Mouse (Mus musculus) spleen, adult 2 months (tissue): ENCODE results near the gene Spaca3.

Source experiments
- CTCF ChIP-seq: fragments of 200-500 bp; IDR thresholded peaks from 2 replicates; pipeline ENCODE4 v1.5.1; 2011; ENCODE audit warnings: mild to moderate bottlenecking, inconsistent platforms; ENCODE audit not compliant: insufficient read depth, insufficient read length, insufficient replicate concordance; ENCODE audit errors: extremely low read depth
- POLR2A ChIP-seq: fragments of 200-500 bp; IDR thresholded peaks from 2 replicates; pipeline ENCODE4 v1.6.1; 2011; ENCODE audit warnings: low read depth, low read length, inconsistent platforms

DNA sequence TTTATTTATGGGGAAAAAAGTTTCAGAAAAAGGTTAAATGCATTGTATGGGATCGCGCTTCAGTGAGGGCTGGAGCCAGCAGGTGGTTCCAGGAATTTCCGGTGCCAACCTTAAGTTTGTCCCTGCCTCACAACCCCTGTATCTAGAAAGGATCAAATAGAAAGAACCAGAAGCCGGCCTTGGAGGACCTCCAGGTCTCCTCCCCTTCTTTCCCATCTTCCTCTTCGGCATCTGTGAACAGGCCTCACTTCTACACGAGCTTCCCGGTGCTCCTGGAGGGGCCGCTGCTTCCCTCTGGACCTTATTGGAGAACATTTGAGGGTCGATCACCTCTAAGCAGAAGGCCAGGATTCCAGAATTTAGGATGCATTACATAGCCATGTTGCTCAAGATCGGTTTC lies 45.3 kb downstream of the Spaca3 start:
- no peak for TF ChIP-seq POLR2A
- TF ChIP-seq CTCF: no peak
